Mouse (Mus musculus) retina, embryonic 14.5 days (tissue): Measurements from ENCODE around the gene Slc38a4.

Source experiments
- DNase-seq: peaks from one replicate; pipeline ENCODE4 v3.0.0-alpha.2; 2015; ENCODE audit warnings: low spot score

Slc38a4 gene

DNA sequence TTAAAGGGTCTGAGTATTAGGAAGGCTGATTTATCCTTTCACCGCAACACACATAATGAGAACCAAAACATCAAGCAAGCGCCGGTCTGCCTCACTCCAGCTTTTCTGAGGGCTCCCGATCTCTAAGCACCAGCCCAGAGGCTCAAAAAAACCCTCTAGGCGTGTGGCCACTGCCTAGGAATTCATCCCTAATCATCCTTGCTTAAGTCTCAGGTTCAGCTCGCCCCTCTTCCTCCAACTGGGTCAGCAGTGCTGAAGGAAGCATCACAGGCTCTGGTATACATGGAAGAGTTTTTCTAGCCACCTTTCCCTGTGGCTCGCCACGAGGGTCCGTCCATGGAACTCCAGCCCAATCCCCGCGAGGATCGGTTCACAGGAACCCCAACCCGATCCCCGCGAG lies 1.6 kb downstream of the Slc38a4 start:
- DNase-seq: peak; percentile 20

DNA sequence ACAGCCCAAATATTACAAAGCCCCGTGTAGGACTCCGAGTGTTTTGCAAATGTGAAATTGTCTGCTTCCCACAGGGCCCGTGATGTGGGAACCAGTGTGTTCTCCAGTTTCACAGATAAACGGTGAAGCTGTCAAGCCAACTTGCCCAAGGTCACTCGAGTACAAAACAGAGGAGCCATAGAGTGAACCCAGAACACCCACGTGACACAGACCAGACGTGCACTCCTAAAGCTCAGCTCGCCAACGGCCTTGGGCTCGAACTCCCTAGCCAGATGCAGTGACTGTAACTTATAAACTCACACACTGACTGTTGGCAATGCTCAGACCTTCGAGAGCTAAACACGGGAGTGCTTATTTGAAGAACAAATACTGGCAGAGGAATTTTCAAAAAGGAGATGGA lies 5.3 kb downstream of the Slc38a4 start:
- no peak for DNase-seq

DNA sequence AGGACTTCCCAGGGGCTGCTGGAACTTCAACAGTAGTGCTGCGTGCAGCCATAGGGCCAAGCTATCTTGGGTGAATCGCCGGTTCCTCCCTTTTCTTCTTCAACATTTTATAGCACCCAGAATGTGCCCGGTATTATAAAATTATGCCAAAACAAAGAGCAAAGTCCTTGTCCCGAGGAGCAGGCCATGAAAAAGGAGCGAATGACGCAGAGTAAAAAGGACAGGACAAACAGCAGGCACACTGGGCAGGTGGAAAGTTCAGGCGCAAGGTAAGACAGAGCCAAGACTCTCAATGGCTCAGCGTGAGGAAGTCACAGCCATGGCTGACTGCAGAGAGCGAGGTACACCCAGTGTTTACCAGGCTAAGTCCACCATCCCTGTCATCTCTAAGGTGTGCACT lies 5.7 kb downstream of the Slc38a4 start:
- no peak for DNase-seq

DNA sequence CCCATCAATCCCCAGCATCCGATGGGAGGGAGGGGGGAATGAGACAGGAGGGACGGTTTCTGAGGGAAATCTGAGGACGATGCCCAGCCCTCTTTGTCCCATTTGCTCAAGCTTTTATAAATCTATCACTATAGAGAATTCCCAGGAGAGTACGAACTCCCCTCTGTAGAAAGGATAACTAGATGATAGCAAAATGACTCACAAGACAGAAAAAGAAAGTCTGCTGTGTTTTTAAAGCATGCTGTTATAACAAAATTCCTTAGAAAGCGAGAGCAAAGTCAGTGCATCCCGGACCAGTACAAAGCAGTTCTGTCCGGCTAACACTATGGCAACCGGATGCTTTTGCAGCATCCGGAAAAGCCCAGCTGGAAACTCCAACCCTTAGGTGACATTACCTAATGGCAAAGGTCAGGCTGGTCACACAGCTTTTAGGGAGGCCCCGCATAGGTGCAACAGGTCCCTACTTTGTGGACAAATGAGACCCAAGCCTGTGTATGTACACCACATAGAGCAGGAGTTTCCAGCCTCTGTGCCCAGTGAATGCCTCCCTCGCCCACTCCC lies 6.4 kb downstream of the Slc38a4 start:
- no peak for DNase-seq

DNA sequence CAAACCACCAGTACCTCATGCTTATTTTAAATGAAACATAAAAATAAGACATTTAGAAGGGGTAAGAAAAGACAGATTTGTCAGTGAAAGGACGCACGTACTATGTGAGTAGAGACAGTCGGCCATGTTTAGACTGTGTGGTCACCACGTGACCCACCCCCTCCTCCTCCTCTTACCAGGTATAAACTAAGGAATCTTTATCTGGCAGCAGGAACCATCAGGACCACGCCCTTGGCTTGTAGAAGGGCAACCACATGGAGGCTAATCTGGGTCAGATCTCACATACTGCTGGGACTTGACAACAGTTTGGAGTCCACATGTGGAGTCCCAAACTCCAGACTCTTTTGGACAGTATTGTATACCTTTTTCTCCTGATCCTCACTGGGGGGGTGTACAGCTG lies 7.5 kb downstream of the Slc38a4 start:
- no peak for DNase-seq

DNA sequence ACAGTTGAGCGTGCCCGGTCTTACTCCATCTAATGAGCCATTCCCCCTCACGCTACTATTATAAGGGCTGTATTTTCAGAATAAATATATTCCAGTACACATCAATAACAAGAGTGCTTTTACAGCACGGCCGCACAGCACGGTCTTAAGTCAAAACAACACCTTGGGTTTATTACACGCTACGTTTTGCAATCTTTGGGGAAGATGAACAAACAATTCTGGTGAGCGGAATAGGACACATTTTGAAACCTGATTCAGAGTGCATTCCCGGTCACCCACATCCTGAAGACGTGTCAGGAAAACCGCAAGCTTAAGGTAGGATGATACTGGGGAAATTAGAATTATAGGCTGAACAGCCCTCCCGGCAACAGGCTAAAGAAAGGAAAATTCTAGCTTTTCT lies 11.8 kb downstream of the Slc38a4 start:
- no peak for DNase-seq

DNA sequence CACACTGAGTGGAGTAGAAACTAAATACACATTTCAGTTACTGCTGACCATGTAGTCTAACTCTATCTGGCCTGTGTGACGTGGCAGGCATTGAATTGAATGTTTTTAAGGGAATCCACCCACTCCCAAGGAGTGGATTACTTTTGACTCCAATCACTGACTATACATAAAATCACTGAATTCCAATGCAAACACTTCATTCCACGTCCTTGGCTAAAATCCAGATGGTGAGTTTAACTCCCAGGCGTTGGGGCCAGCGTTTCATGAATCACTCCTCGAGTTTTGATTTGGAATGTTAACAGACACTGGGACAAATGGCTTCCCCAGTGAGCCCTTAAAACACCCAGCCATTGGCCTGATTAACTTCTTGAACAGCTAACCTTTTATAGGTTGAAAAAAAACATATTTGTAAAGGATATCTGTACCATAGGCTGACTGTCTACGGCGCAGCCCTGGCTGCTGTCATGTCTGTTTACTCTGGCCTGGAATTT lies 13.7 kb downstream of the Slc38a4 start:
- no peak for DNase-seq

DNA sequence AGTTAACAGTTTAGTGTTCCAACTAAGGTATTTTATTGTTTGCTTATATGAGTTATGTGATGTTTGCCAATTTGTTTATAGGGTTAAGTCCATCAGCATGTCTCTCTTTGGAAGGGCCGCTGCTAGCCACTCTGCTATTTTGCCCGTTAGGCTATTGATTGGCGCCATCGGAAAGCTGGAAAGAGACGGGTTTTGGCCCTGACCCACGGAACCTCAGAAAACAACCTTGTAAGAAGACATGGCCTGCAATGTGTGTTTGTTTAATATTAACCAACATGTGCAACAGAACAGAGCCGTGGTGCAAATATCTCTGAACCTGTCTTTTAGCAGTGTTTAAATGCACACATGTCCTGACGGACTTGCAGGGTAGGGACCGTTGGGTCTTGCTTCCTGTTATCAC lies 14.6 kb downstream of the Slc38a4 start:
- no peak for DNase-seq

DNA sequence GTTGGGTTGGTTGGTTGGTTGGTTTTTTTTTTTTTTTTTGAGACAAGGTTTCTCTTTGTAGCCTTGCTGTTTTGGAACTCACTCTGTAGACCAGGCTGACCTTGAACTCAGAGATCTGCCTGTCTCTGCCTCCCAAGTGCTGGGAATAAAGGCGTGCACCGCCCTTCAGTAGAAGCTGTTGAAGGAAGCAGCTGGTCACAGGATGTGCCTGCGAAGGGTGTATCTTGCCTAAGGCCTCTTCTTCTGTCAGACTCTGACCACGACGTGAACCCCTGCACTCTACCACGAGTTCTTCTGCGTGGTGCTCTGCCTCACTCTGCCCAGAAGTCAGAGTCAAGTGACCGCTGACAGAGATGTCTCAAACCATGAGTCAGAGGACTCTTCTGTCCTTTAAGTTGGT lies 18.0 kb downstream of the Slc38a4 start:
- DNase-seq: no peak

DNA sequence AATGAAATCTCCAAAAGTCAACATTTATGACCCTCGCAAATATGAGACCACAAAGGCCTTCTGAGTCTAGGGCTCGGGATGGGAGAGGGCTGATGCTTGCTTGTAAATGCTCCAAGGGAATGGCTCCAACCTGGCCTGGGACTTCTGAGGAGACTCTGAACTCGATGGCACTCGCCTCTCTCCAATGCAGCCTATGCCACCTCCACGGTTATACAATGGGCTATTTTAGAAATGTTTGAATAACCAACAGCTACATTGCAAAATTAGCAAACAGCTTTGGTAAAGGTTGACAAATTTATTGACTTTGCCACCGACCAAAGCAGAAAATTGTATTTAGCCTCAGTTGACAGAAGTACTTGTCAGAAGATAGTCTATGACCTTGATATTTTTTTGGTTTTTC lies 19.9 kb downstream of the Slc38a4 start:
- no peak for DNase-seq

DNA sequence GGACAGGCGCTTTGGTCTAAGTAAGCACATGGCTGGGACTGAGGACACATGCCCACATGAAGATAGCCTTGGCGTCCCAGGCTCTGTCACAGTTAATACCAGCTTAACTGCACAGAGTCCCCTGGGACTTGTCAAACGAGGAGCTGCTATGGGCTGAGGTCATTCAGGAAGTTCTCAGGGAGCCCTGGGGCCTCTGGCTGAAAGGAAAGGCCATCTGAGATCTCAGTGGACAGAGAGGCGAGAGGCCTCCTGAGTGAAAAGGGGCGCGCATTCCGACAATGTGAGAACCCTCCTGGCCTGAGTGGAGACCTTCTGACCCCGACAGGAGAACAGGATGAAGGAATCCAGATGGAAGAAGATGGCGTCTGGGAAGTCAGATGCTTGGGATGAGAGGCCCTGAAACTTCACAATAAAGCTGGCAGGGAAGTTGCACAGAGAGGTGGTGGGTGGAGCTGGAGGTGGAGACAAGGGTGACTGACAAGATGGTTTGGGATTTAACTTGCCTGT lies 22.2 kb downstream of the Slc38a4 start:
- peak; percentile 34 for DNase-seq

DNA sequence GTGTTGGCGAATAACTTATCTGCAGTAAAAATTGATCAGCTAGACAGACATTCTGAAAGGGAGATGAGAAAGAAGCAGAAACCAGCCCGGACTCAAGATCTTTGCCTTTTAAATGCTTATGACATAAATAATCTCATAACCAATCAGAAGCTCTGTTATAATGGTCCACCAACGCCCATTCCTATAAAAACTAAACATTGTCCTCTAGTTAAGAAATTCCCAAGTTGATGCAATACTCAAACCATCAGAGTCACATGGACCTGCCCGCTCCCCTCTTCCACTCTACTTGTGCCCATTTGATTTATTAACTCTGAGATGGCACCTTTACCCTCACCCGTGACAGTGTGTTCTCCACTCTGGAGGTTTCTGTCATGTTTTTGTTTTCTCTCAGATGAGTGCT lies 23.9 kb downstream of the Slc38a4 start:
- DNase-seq: no peak

DNA sequence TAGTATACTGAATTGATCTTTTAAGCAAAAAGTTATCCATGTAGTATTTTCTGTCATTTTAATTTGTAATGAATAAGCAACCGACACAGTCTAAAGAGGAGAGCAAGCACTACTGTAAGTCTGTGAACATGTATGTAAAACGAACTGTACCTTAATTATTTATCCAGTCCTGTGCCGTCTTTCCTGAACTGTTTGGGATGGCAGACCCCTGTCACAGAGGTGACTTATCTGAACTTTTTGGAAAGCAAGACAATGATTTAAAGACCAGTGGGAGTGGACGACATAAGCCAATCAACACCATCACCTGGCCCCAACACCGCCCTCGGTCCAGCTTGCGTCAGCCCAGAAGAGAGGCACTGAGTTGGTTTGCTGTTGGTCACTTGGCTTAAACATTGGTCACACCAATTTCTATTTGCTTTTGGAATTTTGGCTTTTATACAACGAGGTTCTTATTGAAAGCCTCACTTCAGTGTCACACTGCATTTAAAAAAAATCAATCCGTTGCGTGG lies 24.7 kb downstream of the Slc38a4 start:
- no peak for DNase-seq

DNA sequence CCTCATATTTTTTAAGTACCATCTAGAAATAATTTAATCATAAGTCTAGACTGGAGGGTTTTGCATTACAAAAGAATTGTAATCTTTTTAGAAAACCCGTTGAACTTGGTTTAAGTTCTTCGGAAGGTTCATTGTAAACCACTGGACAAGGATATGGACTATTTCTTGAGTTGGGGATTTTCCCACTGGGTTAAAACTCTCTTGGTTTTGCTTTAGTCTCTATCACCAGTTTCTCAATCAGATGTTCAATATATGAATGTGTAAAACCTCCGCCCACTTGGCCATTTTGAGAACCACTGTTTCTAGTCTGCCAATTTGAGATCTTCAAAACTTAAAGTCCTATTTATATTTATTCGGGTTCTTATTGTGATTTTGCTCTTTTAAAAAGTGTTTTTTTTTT lies 25.6 kb downstream of the Slc38a4 start:
- no peak for DNase-seq

DNA sequence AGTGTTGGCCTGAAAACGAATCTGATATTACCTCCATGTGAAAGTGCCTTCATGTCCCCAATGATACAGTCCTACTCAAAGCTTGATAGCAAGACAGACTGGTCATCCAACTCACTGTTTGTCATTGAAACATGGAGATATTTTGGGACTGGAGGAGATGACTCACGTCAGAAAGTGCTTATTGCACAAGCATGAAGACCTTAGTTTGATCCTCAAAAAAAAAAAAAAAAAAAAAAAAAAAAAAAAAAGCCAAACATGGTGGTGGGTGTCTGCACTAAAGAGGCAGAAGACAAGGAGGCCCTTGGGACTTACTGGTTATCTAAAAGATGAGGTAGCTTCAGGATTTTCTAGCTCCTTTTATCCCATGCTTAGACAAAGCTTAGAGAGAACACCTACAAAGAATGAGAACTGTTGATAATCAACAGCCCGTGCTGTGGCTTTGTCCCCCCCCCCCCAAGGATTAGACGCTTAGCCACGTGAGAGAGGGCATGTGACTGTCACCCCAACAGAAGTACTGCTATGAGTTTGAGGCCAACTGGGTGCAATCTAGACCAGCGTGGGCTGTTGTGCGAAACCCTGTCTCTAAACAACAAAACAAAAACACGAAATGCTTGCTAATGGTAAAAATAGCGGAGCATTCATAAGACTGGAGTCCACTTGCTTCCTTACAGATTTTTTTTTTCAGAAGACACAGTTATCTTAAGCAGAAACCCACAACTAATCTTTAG lies 26.5 kb downstream of the Slc38a4 start:
- no peak for DNase-seq

DNA sequence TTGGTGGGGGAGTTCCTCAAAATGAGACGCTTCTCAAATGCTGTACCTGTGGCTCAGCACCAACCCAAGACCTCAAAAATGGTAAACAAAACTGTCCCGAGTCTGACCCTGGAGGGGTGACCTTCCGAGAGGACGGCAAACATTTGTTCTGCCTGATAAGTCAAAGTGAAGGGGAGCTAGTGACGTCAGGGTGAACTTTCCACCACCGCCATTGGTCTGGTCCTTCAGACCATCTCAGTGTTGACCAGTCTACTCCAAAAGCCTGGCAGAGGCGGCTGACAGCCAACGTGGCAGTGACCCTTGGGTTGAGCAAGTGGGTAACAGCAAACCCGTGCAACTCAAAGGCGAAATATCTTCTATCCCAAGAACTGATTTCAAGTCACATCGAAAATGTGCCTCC lies 27.1 kb downstream of the Slc38a4 start:
- no peak for DNase-seq

DNA sequence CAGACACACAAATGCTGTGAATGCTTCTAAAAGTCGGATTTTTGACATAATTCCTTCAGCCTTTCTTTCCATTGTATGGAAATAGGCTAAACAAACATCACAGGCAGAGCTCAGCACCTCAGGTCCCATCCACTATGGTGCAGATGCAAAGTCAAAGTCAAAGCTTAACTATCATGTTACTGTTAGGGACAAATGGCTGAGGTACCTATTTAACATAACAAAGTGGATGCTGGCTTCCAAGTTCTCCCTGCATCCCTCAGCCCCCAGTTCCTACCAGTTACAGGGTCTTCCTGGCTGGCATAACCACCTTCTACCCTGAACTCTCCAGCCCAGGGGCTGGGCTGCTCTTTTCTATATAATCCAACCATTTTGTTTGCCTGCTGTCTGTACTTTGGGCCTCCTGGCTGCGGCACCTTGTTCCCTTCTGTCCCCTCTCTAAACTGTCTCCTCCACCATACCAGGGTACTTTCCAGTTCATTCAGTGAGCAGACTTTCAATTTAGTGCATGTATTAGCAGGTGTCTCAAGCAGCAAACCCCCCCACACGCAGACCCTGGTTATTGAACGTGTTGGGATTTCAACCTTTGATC lies 27.6 kb downstream of the Slc38a4 start:
- no peak for DNase-seq

DNA sequence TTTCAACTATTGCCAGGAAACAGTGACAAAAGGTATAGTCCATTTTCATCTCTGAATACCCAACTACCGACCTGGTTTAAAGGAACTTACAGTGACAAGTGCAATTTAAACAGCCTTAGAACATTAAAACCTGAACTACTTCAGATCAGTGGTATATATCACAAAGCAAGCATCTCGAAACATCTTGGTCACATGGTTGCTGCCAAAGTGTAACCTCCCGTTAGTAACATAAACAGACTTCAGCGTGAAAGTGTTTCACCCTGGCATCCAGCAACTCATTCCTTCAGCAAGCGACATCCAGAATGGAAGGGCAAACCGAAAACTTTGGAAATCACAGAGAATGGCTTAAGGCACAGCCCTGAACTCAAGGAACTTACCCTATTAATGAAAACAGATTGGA lies 29.1 kb downstream of the Slc38a4 start:
- DNase-seq: no peak

DNA sequence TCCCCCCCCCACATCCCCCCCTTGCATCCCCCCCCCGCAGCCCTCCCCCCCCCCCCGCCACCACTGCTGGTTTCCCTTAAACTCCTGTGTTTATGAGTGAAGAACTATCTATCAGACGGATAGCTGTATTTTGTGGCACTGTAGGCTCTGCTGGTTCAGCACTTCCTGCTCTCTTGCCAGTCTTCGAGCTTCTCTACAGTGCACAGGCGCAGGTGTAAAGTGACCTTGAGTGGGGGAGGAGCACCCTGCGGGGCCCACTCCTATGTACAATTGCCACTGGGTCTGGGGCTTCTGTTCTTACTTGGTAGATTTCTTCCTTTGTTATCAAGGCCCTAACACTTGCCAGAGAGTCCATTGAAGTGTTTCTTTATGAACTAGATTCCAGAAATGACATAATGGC lies 33.0 kb downstream of the Slc38a4 start:
- DNase-seq: no peak

DNA sequence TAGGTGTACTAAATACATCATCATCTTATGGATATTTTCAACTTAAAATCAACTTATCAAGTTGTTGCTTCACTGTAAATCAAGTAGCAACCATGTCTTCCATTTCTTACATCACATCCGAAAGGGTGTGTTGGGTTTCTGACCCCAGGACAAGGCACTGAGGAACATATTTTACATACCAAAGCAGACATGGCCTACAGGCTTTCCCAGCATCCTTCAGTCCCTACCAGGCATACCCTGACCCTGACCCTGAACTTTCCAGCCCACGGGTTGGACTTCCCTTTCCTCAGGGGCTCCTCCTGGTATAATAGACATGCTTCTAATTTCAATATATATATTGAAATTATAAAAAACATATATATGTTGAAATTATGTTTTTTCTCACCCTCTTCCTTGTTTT lies 33.5 kb downstream of the Slc38a4 start:
- DNase-seq: no peak

DNA sequence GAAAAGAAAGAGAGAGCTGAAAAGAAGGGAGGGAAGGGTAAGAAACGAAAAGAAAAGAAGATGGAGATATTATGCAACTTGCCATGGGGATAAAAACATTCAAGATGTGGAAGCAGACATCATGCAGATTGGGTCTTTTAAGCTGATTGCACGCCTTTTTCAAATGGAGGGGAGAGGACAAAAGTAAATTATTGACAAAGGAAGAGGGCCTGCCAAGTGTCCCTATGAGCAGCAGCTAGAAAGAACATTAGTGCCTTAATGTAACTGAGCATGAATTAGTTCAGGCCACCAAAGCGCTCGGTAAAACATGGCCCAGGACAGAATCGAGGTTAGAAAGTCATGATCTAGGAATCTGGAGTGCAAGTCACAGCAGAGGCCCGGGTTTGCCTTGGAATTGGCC lies 35.5 kb downstream of the Slc38a4 start:
- DNase-seq: no peak

DNA sequence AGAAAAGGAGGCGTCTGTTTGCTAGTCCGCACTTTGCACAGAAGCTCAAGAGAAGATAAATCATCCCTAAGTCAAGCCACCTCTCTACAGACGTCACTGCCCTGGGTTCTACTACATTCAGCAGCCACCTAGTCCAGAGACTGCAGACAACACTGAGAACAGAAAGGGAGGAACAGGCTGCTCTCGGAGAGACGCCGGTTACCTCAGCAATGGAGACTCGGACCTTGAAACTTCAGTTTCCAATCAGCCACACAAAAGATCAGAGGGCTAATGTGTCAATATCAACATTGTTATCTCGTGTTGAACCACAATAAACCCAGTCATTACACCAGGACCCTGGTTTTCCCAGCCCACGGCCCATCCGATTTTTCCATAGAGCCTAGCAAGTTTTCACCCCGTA lies 36.4 kb downstream of the Slc38a4 start:
- no peak for DNase-seq

DNA sequence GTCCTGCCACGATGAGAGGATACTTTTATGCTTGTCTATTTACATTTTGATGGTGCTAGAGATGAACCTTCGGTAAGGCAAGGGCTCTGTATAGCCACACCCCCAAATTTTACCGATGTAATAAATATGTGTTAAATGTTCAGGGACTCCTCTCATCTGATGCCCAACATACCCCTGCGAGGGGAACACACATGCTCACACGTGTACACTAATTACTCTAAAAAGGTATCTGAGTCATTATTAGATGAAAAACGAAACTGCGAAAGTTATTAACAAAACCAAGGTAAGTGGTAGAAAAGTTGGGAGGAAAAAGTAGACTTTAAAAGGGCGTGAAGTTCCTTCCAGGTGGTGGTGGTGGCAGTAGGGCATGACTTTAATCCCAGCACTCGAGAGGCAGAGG lies 38.6 kb downstream of the Slc38a4 start:
- DNase-seq: no peak
